Mouse (Mus musculus) olfactory bulb, adult 2 months (tissue): ENCODE data around the gene Hnrnpd. TPM values are rescaled to one million over a fixed set of nuclear protein-coding genes. Genes with fewer than 3 reads are reported as not detected.
A peak's percentile ranks its signal among the peaks of the same experiment; 100 is the strongest.

Experiments
- H3K27ac ChIP-seq: fragments of 200-500 bp; 2 replicates; pipeline ENCODE4 v1.5.1; 2012; ENCODE audit warnings: low read depth, low read length; ENCODE audit not compliant: insufficient read depth
- H3K4me1 ChIP-seq: fragments of 200-500 bp; 2 replicates; pipeline ENCODE4 v1.6.1; 2012; ENCODE audit warnings: low read length; ENCODE audit not compliant: control insufficient read depth, insufficient read depth
- H3K4me3 ChIP-seq: fragments of 200-500 bp; 2 replicates; pipeline ENCODE4 v1.5.1; 2012; ENCODE audit warnings: mild to moderate bottlenecking, low read depth, low read length, moderate library complexity; ENCODE audit not compliant: insufficient read depth
- CTCF ChIP-seq: fragments of 200-500 bp; IDR thresholded peaks from 2 replicates; pipeline ENCODE4 v1.5.1; 2012; ENCODE audit warnings: low read depth, mild to moderate bottlenecking, low read length, moderate library complexity; ENCODE audit not compliant: insufficient read depth
- POLR2A ChIP-seq: fragments of 200-500 bp; IDR thresholded peaks from 2 replicates; pipeline ENCODE4 v1.6.1; 2012; ENCODE audit warnings: mild to moderate bottlenecking, low read depth, low read length, moderate library complexity; ENCODE audit not compliant: insufficient read depth
- WGBS: fragments of 180-500 bp; shearing (Covaris S2); methylation state at CpG from one replicate; pipeline ENCODE4 v1.1.7; 2018; 5-methylcytosine and 5-hydroxymethylcytosine counted together
- polyA plus RNA-seq: library from polyadenylated mRNA; stranded (reverse); fragments of >200 nt; gene quantifications from 2 replicates; pipeline ENCODE4 v1.2.4, GENCODE M21; 2012; ENCODE audit warnings: low replicate concordance; ENCODE audit not compliant: missing spikeins, insufficient read depth, insufficient read length

The Hnrnpd gene
- polyA plus RNA-seq: 775 TPM in 1 of 2 replicates, not detected in the other

- 0 out of 2 replicates have a peak, but pooled peaks have one; percentile 14 for TF ChIP-seq CTCF
- peak; percentile 80 for TF ChIP-seq POLR2A
- Histone ChIP-seq H3K4me1 (peaks cover 2% of the 10 kb centered on the region; the same call in 1 of the 2 replicates), H3K4me3 (peak within 1 kb of the TSS; percentile 98), H3K27ac (peak within 1 kb of the TSS; percentile 99)
- under 1% methylated on average over 93 of the region's 97 CpGs for WGBS
Measured at GRCm38 (mm10) chr5:99978699-99979442, at the start of gene Hnrnpd, which contains the start of gene 4930524J08Rik. TSS of gene Hnrnpd (minus strand) at chr5:99978938. TSS of gene 4930524J08Rik (plus strand) at chr5:99979061.

- peaks cover 3% of the 10 kb centered on the region for H3K4me1 ChIP-seq
- TF ChIP-seq POLR2A: no peak
- TF ChIP-seq CTCF: no peak
- H3K4me3 ChIP-seq: no peak overlapping the region
- WGBS: 97% methylated on average over 1 of the region's 1 CpGs
- no peak overlapping the region for H3K27ac ChIP-seq
Measured at GRCm38 (mm10) chr5:100024868-100025267, 46.1 kb upstream of the Hnrnpd start.

GRCm38 (mm10) chr5:100024403-100024802 is 45.7 kb upstream of the Hnrnpd start:
- H3K4me1 ChIP-seq: peaks cover 3% of the 10 kb centered on the region
- H3K27ac ChIP-seq: no peak overlapping the region
- no peak overlapping the region for H3K4me3 ChIP-seq
- WGBS: 71% methylated on average over 5 of the region's 5 CpGs
- no peak for TF ChIP-seq CTCF
- no peak for TF ChIP-seq POLR2A

GRCm38 (mm10) chr5:100020089-100020488 is 41.4 kb upstream of the Hnrnpd start:
- TF ChIP-seq POLR2A (no peak), CTCF (no peak)
- H3K27ac ChIP-seq: no peak overlapping the region
- peaks cover 3% of the 10 kb centered on the region for H3K4me1 ChIP-seq
- no peak overlapping the region for H3K4me3 ChIP-seq

- 93% methylated on average over 9 of the region's 9 CpGs for WGBS
- no peak for TF ChIP-seq CTCF
Measured at GRCm38 (mm10) chr5:100012599-100012998, 33.9 kb upstream of the Hnrnpd start.

GRCm38 (mm10) chr5:100008485-100008884 is 29.7 kb upstream of the Hnrnpd start:
- WGBS: 66% methylated on average over 3 of the region's 3 CpGs
- H3K4me1 ChIP-seq: no peaks in the 10 kb centered on the region
- no peak overlapping the region for H3K4me3 ChIP-seq
- H3K27ac ChIP-seq: no peak overlapping the region
- TF ChIP-seq POLR2A: no peak
- no peak for TF ChIP-seq CTCF

More at GRCm38 (mm10) chr5:100012599-100012998, 33.9 kb upstream of the Hnrnpd start:
- H3K4me1 ChIP-seq: no peaks in the 10 kb centered on the region
- no peak overlapping the region for H3K27ac ChIP-seq
- no peak overlapping the region for H3K4me3 ChIP-seq

GRCm38 (mm10) chr5:100007040-100007375 is 28.3 kb upstream of the Hnrnpd start:
- Histone ChIP-seq H3K4me3 (no peak overlapping the region), H3K4me1 (no peaks in the 10 kb centered on the region), H3K27ac (no peak overlapping the region)
- TF ChIP-seq POLR2A (no peak), CTCF (no peak)
- WGBS: 83% methylated on average over 4 of the region's 4 CpGs

GRCm38 (mm10) chr5:100006324-100007039 is 27.7 kb upstream of the Hnrnpd start:
- Histone ChIP-seq H3K27ac (no peak overlapping the region), H3K4me3 (no peak overlapping the region), H3K4me1 (no peaks in the 10 kb centered on the region)
- 93% methylated on average over 4 of the region's 4 CpGs for WGBS
- TF ChIP-seq CTCF (no peak), POLR2A (no peak)

GRCm38 (mm10) chr5:100005896-100006295 is 27.2 kb upstream of the Hnrnpd start:
- WGBS: 74% methylated on average over 6 of the region's 6 CpGs
- H3K27ac ChIP-seq: no peak overlapping the region
- TF ChIP-seq POLR2A (no peak), CTCF (no peak)
- H3K4me3 ChIP-seq: no peak overlapping the region
- H3K4me1 ChIP-seq: no peaks in the 10 kb centered on the region

- 45% methylated on average over 3 of the region's 3 CpGs for WGBS
- H3K27ac ChIP-seq: no peak overlapping the region
- no peak overlapping the region for H3K4me3 ChIP-seq
- H3K4me1 ChIP-seq: no peaks in the 10 kb centered on the region
- no peak for TF ChIP-seq CTCF
- no peak for TF ChIP-seq POLR2A
Measured at GRCm38 (mm10) chr5:100005431-100005830, 26.7 kb upstream of the Hnrnpd start.
